Mouse (Mus musculus): Measurements from ENCODE around the gene Nisch. TPM values are rescaled to one million over a fixed set of nuclear protein-coding genes. Genes with fewer than 3 reads are reported as not detected.

Nisch gene
- polyA plus RNA-seq, 1 experiment from 2014 or later: 413 TPM

Other genes starting within 250 kb of the Nisch start
- gene Glt8d1, start 215.5 kb downstream of the Nisch start, polyA plus RNA-seq (2015; fragmentation: Nextera tagmentation; extraction: Ambion mirVana): 67.0 and 70.1 TPM in 2 replicates
- gene Spcs1, start 215.3 kb downstream of the Nisch start, polyA plus RNA-seq (2015; fragmentation: Nextera tagmentation; extraction: Ambion mirVana): 399 and 416 TPM in 2 replicates
- gene Pbrm1, start 197.8 kb downstream of the Nisch start, polyA plus RNA-seq (2015; fragmentation: Nextera tagmentation; extraction: Ambion mirVana): 131 and 140 TPM in 2 replicates
- 81.4 and 89.4 TPM in 2 replicates for gene Gnl3, start 197.8 kb downstream of the Nisch start, polyA plus RNA-seq (2015; fragmentation: Nextera tagmentation; extraction: Ambion mirVana)
- gene Smim4, start 88.0 kb downstream of the Nisch start, polyA plus RNA-seq (2015; fragmentation: Nextera tagmentation; extraction: Ambion mirVana): 70.8 and 75.2 TPM in 2 replicates
- 451 and 472 TPM in 2 replicates for gene Nt5dc2, start 85.9 kb downstream of the Nisch start, polyA plus RNA-seq (2015; fragmentation: Nextera tagmentation; extraction: Ambion mirVana)
- 45.3 and 53.6 TPM in 2 replicates for gene Stab1, start 48.3 kb downstream of the Nisch start, polyA plus RNA-seq (2015; fragmentation: Nextera tagmentation; extraction: Ambion mirVana)
- gene Tnnc1, start 8.6 kb downstream of the Nisch start, polyA plus RNA-seq (2015; fragmentation: Nextera tagmentation; extraction: Ambion mirVana): 91.8 and 115 TPM in 2 replicates
- gene Sema3g, start 914 bp upstream of the Nisch start, polyA plus RNA-seq (2015; fragmentation: Nextera tagmentation; extraction: Ambion mirVana): 2.1 and 2.5 TPM in 2 replicates
- 13.2 and 14.8 TPM in 2 replicates for gene Phf7, start 34.4 kb upstream of the Nisch start, polyA plus RNA-seq (2015; fragmentation: Nextera tagmentation; extraction: Ambion mirVana)
- gene Bap1, start 34.5 kb upstream of the Nisch start, polyA plus RNA-seq (2015; fragmentation: Nextera tagmentation; extraction: Ambion mirVana): 83.0 and 83.4 TPM in 2 replicates
- gene Dnah1, start 107.0 kb upstream of the Nisch start, polyA plus RNA-seq (2015; fragmentation: Nextera tagmentation; extraction: Ambion mirVana): 2.7 and 3.3 TPM in 2 replicates
- 34.8 and 37.2 TPM in 2 replicates for gene Capn7, start 119.7 kb upstream of the Nisch start, polyA plus RNA-seq (2015; fragmentation: Nextera tagmentation; extraction: Ambion mirVana)
- 25.4 and 26.4 TPM in 2 replicates for gene Sh3bp5, start 219.1 kb upstream of the Nisch start, polyA plus RNA-seq (2015; fragmentation: Nextera tagmentation; extraction: Ambion mirVana)